Mouse (Mus musculus) G1E (cell line): ENCODE results near the gene Colq.

Source experiments
- CTCF ChIP-seq: IDR thresholded peaks from 2 replicates; pipeline ENCODE4 v1.5.1; 2012; ENCODE audit warnings: low read depth, low read length, inconsistent platforms, mixed read lengths
- GATA1 ChIP-seq: IDR thresholded peaks from 2 replicates; pipeline ENCODE4 v1.6.1; 2012; ENCODE audit warnings: borderline replicate concordance, low read length, inconsistent platforms, mixed read lengths
- POLR2AphosphoS5 ChIP-seq: IDR thresholded peaks from 2 replicates; pipeline ENCODE4 v1.6.1; 2012; ENCODE audit warnings: low read depth, low read length, inconsistent platforms; ENCODE audit not compliant: insufficient replicate concordance
- TAL1 ChIP-seq: conservative IDR thresholded peaks from 2 replicates; pipeline ENCODE4 v1.6.1; 2012; ENCODE audit warnings: low read depth, low read length, inconsistent platforms, mixed read lengths

- TF ChIP-seq CTCF: no peak
- TF ChIP-seq TAL1: no peak
- no peak for TF ChIP-seq POLR2AphosphoS5
- TF ChIP-seq GATA1: no peak
Observed at GRCm38 (mm10) chr14:31494975-31495455, 96.1 kb downstream of the Colq start, which contains the start of gene Mettl6.
